Mouse (Mus musculus): ENCODE results near the gene Pglyrp1.

GRCm38 (mm10) chr7:18893009-18893408 is 21.9 kb downstream of the Pglyrp1 start:
- no peak for TF ChIP-seq CTCF (IDR thresholded peaks at IDR 0.05; ENCODE audit: extremely low read depth, insufficient read length, insufficient replicate concordance, low read depth, low read length)
- no peak for TF ChIP-seq POLR2A (IDR thresholded peaks at IDR 0.05; ENCODE audit: low read depth, low read length)

Measured in small intestine, adult 2 months (tissue).